Mouse (Mus musculus) bone marrow macrophage, adult 2 months (primary cell): Measurements from ENCODE around the gene Atxn2l.

Source experiments
- CTCF ChIP-seq: IDR thresholded peaks from 2 replicates; pipeline ENCODE4 v1.5.1; 2012; ENCODE audit warnings: low read depth, mild to moderate bottlenecking, low read length, moderate library complexity
- POLR2A ChIP-seq: IDR thresholded peaks from 2 replicates; pipeline ENCODE4 v1.6.1; 2012; ENCODE audit warnings: mild to moderate bottlenecking, low read depth, low read length, borderline replicate concordance

GRCm38 (mm10) chr7:126456382-126457266 is 46.6 kb downstream of the Atxn2l start:
- TF ChIP-seq POLR2A: no peak
- no peak for TF ChIP-seq CTCF
